Mouse (Mus musculus) liver, embryonic 14.5 days (tissue): Measurements from ENCODE around the gene Rtf2. TPM values are rescaled to one million over a fixed set of nuclear protein-coding genes. Genes with fewer than 3 reads are reported as not detected.
A peak's percentile ranks its signal among the peaks of the same experiment; 100 is the strongest.

Experiments used
- ATAC-seq: fragments of 200-750 bp; cut with Nextera tagmentation; 2 replicates; pipeline ENCODE4 v1.8.0; 2017; ENCODE audit warnings: moderate number of reproducible peaks, mild to moderate bottlenecking, moderate library complexity; ENCODE audit not compliant: insufficient read depth
- DNase-seq, 3 experiments: peaks; one replicate each; pipeline ENCODE4 v3.0.0-alpha.2; 2012 to 2013; ENCODE audit warnings: low read depth in 3 of 3, low spot score in 3 of 3
- H3K27ac ChIP-seq: fragments of 300-500 bp; sonication (generic); 2 replicates; pipeline ENCODE4 v1.5.1; 2014; ENCODE audit warnings: moderate library complexity, mild to moderate bottlenecking, control low read depth, inconsistent platforms
- H3K27me3 ChIP-seq: fragments of 300-500 bp; sonication (generic); 2 replicates; pipeline ENCODE4 v1.6.1; 2014; ENCODE audit warnings: mild to moderate bottlenecking, low read length, moderate library complexity; ENCODE audit not compliant: control insufficient read depth, insufficient read depth
- H3K36me3 ChIP-seq: fragments of 300-500 bp; sonication (generic); replicated peaks from 2 replicates; pipeline ENCODE4 v1.6.1; 2014; ENCODE audit warnings: low read depth; ENCODE audit not compliant: control insufficient read depth, insufficient read depth
- H3K4me1 ChIP-seq, 2 experiments: fragments of 200-500 bp in 1 of 2; fragments of 300-500 bp in 1 of 2; sonication (generic) in 1 of 2; replicated peaks; 2 replicates each; pipeline ENCODE4 v1.6.1; 2012 to 2014; ENCODE audit warnings: antibody characterized with exemption in 1 of 2, inconsistent platforms in 1 of 2, low read length in 1 of 2; ENCODE audit not compliant: control insufficient read depth in 2 of 2, insufficient read depth in 2 of 2
- H3K4me2 ChIP-seq: fragments of 300-500 bp; sonication (generic); 2 replicates; pipeline ENCODE4 v1.6.1; 2014; ENCODE audit warnings: low read depth, mild to moderate bottlenecking, control low read depth, moderate library complexity
- H3K4me3 ChIP-seq, 2 experiments: fragments of 200-500 bp in 1 of 2; fragments of 300-500 bp in 1 of 2; sonication (generic) in 1 of 2; 2 replicates each; pipeline ENCODE4 v1.5.1; 2012 to 2014; ENCODE audit warnings: low read depth in 2 of 2, low read length in 2 of 2, mild to moderate bottlenecking in 2 of 2, control low read depth in 1 of 2, inconsistent platforms in 1 of 2, moderate library complexity in 1 of 2; ENCODE audit not compliant: insufficient read depth in 1 of 2
- H3K9ac ChIP-seq: fragments of 300-500 bp; sonication (generic); replicated peaks from 2 replicates; pipeline ENCODE4 v1.6.1; 2014; ENCODE audit warnings: mild to moderate bottlenecking, control low read depth, moderate library complexity
- H3K9me3 ChIP-seq: fragments of 300-500 bp; sonication (generic); 2 replicates; pipeline ENCODE4 v1.6.1; 2016; ENCODE audit warnings: low read length, mixed read lengths; ENCODE audit not compliant: control insufficient read depth
- CTCF ChIP-seq: IDR thresholded peaks from 2 replicates; pipeline ENCODE4 v1.5.1; 2016; ENCODE audit warnings: antibody characterized with exemption, low read depth, control low read depth
- EP300 ChIP-seq: IDR thresholded peaks from 2 replicates; pipeline ENCODE4 v1.6.1; 2016; ENCODE audit warnings: antibody characterized with exemption, low read depth
- WGBS: fragments of 180-500 bp; shearing (Covaris S2); extraction: QIAGEN DNeasy Blood & Tissue Kit; methylation state at CpG from one replicate; pipeline ENCODE4 v1.1.7; 2014; ENCODE audit not compliant: insufficient replicate concordance; 5-methylcytosine and 5-hydroxymethylcytosine counted together
- polyA plus RNA-seq, 2 experiments: library from polyadenylated mRNA; depleted of rRNA in 1 of 2; stranded (reverse) in 1 of 2; unstranded in 1 of 2; fragments of >200 nt; fragmentation: Nextera tagmentation in 1 of 2; extraction: Ambion mirVana in 1 of 2; gene quantifications; 2 replicates each; pipeline versions ENCODE4 v1.2.1 to v1.2.3; 2012 to 2014

The Rtf2 gene
- polyA plus RNA-seq, 2 experiments, result 22.5 to 39.7 TPM

DNA sequence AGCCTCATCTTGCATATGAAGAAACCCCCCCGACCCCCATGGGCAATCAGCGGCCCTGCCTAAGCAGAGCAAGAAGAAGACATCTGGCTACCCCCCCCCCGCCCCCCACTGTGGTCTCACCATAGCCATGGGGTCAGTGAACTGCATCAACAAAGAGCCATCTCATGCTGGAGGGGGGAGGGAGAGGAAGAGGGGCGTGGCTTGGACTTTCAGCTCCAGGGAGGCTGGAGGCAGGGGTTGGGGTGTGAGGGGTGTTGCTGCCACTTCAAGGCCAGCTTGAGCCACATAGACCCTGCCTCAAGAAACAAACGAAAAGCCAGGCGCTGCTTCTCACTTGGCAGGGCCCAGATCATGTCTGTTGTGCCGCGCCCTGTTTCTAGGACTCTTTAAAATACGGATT is 44.4 kb upstream of the Rtf2 start:
- Histone ChIP-seq H3K9ac (no peak overlapping the region), H3K36me3 (no peaks in the 10 kb centered on the region), H3K4me3 (no peak overlapping the region), H3K27ac (no peak overlapping the region), H3K4me1 (peaks cover 0 to 11% of the 10 kb centered on the region in 2 experiments; a peak in 2 of 4 replicates), H3K9me3 (no peaks in the 10 kb centered on the region), H3K4me2 (no peak overlapping the region), H3K27me3 (no peaks in the 10 kb centered on the region)
- DNase-seq (no peak), ATAC-seq (no peak)
- TF ChIP-seq CTCF (no peak), EP300 (no peak)
- 55% methylated on average over 9 of the region's 9 CpGs for WGBS

DNA sequence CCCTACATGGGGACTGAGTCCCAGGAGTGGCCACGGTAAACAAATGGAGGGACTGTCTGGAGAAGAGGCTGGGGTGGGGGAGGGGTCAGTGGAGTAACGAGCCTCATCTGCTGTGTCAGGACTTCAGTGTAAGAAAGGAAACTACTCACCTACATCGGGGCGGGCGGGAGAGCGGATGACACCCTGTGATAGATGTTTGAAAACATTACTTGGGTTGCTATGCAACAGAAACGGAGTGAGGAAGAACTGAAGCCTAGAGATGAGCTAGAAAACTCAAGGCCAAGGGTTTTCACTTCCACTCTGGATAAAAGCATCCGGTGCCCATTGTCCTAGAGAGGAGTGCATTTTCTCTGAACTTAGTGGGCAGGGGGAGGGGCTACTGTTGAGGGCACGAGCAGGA is 40.5 kb upstream of the Rtf2 start:
- Histone ChIP-seq H3K4me2 (no peak overlapping the region), H3K9me3 (no peaks in the 10 kb centered on the region), H3K9ac (no peak overlapping the region), H3K27ac (no peak overlapping the region), H3K36me3 (no peaks in the 10 kb centered on the region), H3K4me1 (peaks cover 0 to 7% of the 10 kb centered on the region in 2 experiments; a peak in 2 of 4 replicates), H3K4me3 (no peak overlapping the region), H3K27me3 (no peaks in the 10 kb centered on the region)
- peak; percentile 36 for ATAC-seq
- 33% methylated on average over 9 of the region's 9 CpGs for WGBS
- no peak for DNase-seq
- no peak for TF ChIP-seq EP300
- TF ChIP-seq CTCF, result no peak

DNA sequence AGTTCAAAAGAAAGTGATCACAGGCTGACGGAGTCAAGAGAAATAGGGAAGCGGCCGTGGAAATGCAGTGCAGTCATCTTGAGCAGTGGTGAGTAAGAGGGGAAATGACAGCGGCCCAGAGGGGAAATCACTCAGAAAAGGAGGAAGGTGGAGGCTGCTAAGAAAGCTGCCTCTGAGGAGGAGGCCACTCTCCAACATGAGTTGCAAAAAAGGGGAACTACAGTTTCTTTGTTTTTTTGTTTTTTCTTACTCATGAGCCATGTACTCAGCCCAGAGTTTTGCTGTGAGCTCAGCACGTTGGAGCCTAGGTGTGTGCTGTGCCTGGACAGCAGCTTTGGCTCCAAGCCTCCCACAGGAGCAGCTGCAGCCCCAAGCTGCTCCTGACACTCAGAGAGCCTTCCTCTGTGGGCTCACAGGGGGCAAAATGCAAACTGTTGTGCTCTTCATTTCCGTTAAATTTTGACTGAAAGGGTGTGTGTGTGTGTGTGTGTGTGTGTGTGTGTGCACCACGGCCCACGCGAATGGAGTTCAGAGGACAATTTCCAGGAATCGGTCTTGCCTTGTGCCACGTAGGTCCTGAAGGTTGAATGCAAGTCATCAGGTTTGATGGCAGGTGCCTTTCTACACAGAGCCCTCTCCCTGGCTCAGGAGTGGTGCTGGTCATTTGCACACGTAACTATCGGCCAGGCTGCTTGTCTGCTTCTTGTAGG is 39.1 kb upstream of the Rtf2 start:
- Histone ChIP-seq H3K27ac (no peak overlapping the region), H3K4me2 (no peak overlapping the region), H3K4me3 (no peak overlapping the region), H3K9ac (no peak overlapping the region), H3K27me3 (no peaks in the 10 kb centered on the region), H3K9me3 (no peaks in the 10 kb centered on the region), H3K4me1 (peaks cover 0 to 7% of the 10 kb centered on the region in 2 experiments; a peak in 2 of 4 replicates), H3K36me3 (no peaks in the 10 kb centered on the region)
- ATAC-seq (peak; percentile 33; the same call in 1 of the 2 replicates), DNase-seq (peak; percentile 26 to 58 (median 39))
- 26% methylated on average over 13 of the region's 13 CpGs for WGBS
- TF ChIP-seq EP300 (0 out of 2 replicates have a peak, but pooled peaks have one; percentile 15), CTCF (no peak)

DNA sequence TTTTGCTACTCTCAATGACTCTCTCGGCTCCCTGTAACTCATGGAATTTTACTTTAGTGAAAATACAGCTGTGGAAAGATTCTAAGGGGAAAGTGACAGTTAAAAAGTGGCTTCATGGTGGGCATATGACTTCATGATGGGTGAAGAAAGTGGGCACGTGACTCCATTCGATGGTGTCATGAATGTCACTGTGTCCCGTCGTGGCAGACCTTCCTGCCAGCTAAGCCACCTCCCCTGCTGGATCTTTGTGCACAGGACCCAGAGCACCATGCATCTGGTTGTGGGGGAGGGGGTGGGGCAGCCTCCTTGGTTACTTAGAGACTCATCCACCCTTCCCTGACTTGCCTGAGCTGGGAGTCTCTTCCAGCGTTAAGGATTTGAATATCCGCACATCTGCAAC is 36.1 kb upstream of the Rtf2 start:
- no peaks in the 10 kb centered on the region for H3K36me3 ChIP-seq
- H3K27me3 ChIP-seq, result no peaks in the 10 kb centered on the region
- H3K4me3 ChIP-seq, result no peak overlapping the region
- 58% methylated on average over 7 of the region's 7 CpGs for WGBS
- no peaks in the 10 kb centered on the region for H3K9me3 ChIP-seq
- H3K4me2 ChIP-seq, result no peak overlapping the region
- H3K9ac ChIP-seq, result no peak overlapping the region
- TF ChIP-seq EP300, result no peak
- TF ChIP-seq CTCF, result no peak
- no peak for DNase-seq
- ATAC-seq, result no peak
- no peak overlapping the region for H3K27ac ChIP-seq
- peaks cover 0 to 5% of the 10 kb centered on the region in 2 experiments; a peak in 2 of 4 replicates for H3K4me1 ChIP-seq

DNA sequence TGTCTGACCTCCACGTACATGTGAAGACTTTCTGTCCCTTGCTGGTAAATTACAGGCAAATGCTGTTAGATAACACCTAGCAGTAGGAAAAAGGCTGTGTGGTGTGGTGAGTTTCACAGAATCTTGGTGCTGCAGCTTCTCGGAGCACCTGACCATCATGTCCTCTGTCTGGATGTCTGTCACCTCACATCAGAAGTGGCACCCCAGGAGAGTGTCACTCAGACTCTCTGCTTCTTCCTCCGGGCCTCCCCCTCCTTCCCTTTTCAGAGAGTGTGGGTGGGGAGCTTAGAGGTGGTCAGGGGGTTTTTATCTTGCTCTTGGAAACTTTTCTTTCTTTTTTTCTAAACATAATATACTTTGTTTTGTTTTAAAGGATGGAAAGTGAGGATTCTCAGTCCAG is 35.3 kb upstream of the Rtf2 start:
- no peaks in the 10 kb centered on the region for H3K36me3 ChIP-seq
- H3K4me3 ChIP-seq, result no peak overlapping the region
- no peaks in the 10 kb centered on the region for H3K9me3 ChIP-seq
- H3K4me2 ChIP-seq, result no peak overlapping the region
- 23% methylated on average over 3 of the region's 3 CpGs for WGBS
- H3K27ac ChIP-seq, result no peak overlapping the region
- H3K4me1 ChIP-seq, result peaks cover 0 to 3% of the 10 kb centered on the region in 2 experiments; a peak in 2 of 4 replicates
- DNase-seq (no peak), ATAC-seq (no peak)
- TF ChIP-seq EP300 (no peak), CTCF (no peak)
- H3K27me3 ChIP-seq, result no peaks in the 10 kb centered on the region
- H3K9ac ChIP-seq, result no peak overlapping the region
